Mouse (Mus musculus) thymus, postnatal 0 days (tissue): ENCODE measurements at regions not wholly inside any gene's neighbourhood (a gene's known extent, or its start where the extent isn't known, plus 50 kb on each side); places are given as distances from the start of the nearest gene placed in this dataset.

Source experiments
- DNase-seq: peaks from one replicate; pipeline ENCODE4 v3.0.0-alpha.2; 2015; ENCODE audit warnings: low spot score

GRCm38 (mm10) chr11:112095009-112095408 is 687.0 kb upstream of the Sox9 start:
- DNase-seq: no peak

- no peak for DNase-seq
Measured at GRCm38 (mm10) chr11:112098161-112098560, 683.9 kb upstream of the Sox9 start.

- peak; percentile 19 for DNase-seq
Measured at GRCm38 (mm10) chr11:112103252-112103651, 678.8 kb upstream of the Sox9 start.

GRCm38 (mm10) chr11:112106891-112107290 is 675.1 kb upstream of the Sox9 start:
- no peak for DNase-seq

- no peak for DNase-seq
Measured at GRCm38 (mm10) chr11:112107314-112107713, 674.7 kb upstream of the Sox9 start.

- DNase-seq: no peak
Measured at GRCm38 (mm10) chr11:112121026-112121425, 661.0 kb upstream of the Sox9 start.

GRCm38 (mm10) chr11:112121831-112122230 is 660.2 kb upstream of the Sox9 start:
- no peak for DNase-seq

GRCm38 (mm10) chr11:112125249-112125933 is 656.6 kb upstream of the Sox9 start:
- DNase-seq: no peak

GRCm38 (mm10) chr11:112130090-112130489 is 651.9 kb upstream of the Sox9 start:
- DNase-seq: no peak

- DNase-seq: no peak
Measured at GRCm38 (mm10) chr11:112137401-112138020, 644.5 kb upstream of the Sox9 start.

GRCm38 (mm10) chr11:112140058-112140457 is 642.0 kb upstream of the Sox9 start:
- DNase-seq: no peak

- no peak for DNase-seq
Measured at GRCm38 (mm10) chr11:112140495-112140894, 641.5 kb upstream of the Sox9 start.

GRCm38 (mm10) chr11:112140912-112141311 is 641.1 kb upstream of the Sox9 start:
- DNase-seq: no peak

GRCm38 (mm10) chr11:112152051-112152450 is 630.0 kb upstream of the Sox9 start:
- no peak for DNase-seq

GRCm38 (mm10) chr11:112153198-112153597 is 628.8 kb upstream of the Sox9 start:
- no peak for DNase-seq

- DNase-seq: no peak
Measured at GRCm38 (mm10) chr11:112154712-112155319, 627.2 kb upstream of the Sox9 start.

- peak; percentile 39 for DNase-seq
Measured at GRCm38 (mm10) chr11:112155339-112155955, 626.6 kb upstream of the Sox9 start.

GRCm38 (mm10) chr11:112163681-112164265 is 618.3 kb upstream of the Sox9 start:
- no peak for DNase-seq

GRCm38 (mm10) chr11:112173585-112173984 is 608.4 kb upstream of the Sox9 start:
- no peak for DNase-seq

GRCm38 (mm10) chr11:112175302-112175701 is 606.7 kb upstream of the Sox9 start:
- DNase-seq: no peak

- no peak for DNase-seq
Measured at GRCm38 (mm10) chr11:112180666-112181065, 601.4 kb upstream of the Sox9 start.
